Mouse (Mus musculus) cerebellum, adult 2 months (tissue): ENCODE results near the gene Sct.

ENCODE experiments used
- CTCF ChIP-seq: fragments of 200-500 bp; IDR thresholded peaks from 2 replicates; pipeline ENCODE4 v1.5.1; 2011; ENCODE audit warnings: low read depth, mild to moderate bottlenecking, control low read depth, low read length, moderate library complexity, borderline replicate concordance; ENCODE audit not compliant: insufficient read depth
- POLR2A ChIP-seq: fragments of 200-500 bp; IDR thresholded peaks from 2 replicates; pipeline ENCODE4 v1.6.1; 2011; ENCODE audit warnings: low read length, control low read depth, borderline replicate concordance; ENCODE audit not compliant: insufficient read depth

GRCm38 (mm10) chr7:141281442-141281841 is 2.5 kb upstream of the Sct start:
- TF ChIP-seq POLR2A (no peak), CTCF (no peak)
